Mouse (Mus musculus) embryonic fibroblast, embryonic 13.5 days (primary cell): ENCODE measurements around the gene Scnn1a. TPM values are rescaled to one million over a fixed set of nuclear protein-coding genes. Genes with fewer than 3 reads are reported as not detected.

Experiments
- H3K27ac ChIP-seq: 2 replicates; pipeline ENCODE4 v1.5.1; 2012; ENCODE audit warnings: low read length, control low read depth, inconsistent platforms; ENCODE audit not compliant: insufficient read depth
- H3K4me1 ChIP-seq: 2 replicates; pipeline ENCODE4 v1.6.1; 2011; ENCODE audit warnings: low read length; ENCODE audit not compliant: control insufficient read depth, insufficient read depth
- H3K4me3 ChIP-seq: 2 replicates; pipeline ENCODE4 v1.5.1; 2011; ENCODE audit warnings: mild to moderate bottlenecking, control low read depth, low read length; ENCODE audit not compliant: insufficient read depth
- CTCF ChIP-seq: IDR thresholded peaks from 2 replicates; pipeline ENCODE4 v1.5.1; 2011; ENCODE audit warnings: mild to moderate bottlenecking, control low read depth, low read length, moderate library complexity, borderline replicate concordance; ENCODE audit not compliant: insufficient read depth
- POLR2A ChIP-seq: IDR thresholded peaks from 2 replicates; pipeline ENCODE4 v1.6.1; 2011; ENCODE audit warnings: low read depth, mild to moderate bottlenecking, control low read depth, low read length, moderate library complexity
- polyA plus RNA-seq: library from polyadenylated mRNA; stranded (reverse); fragments of >200 nt; gene quantifications from 2 replicates; pipeline ENCODE4 v1.2.4, GENCODE M21; 2011; ENCODE audit warnings: low read depth; ENCODE audit not compliant: missing spikeins, insufficient read length

The Scnn1a gene
- polyA plus RNA-seq, 1 experiment = 0.70 TPM

- H3K4me1 ChIP-seq = no peaks in the 10 kb centered on the region
- TF ChIP-seq POLR2A (no peak), CTCF (no peak)
- no peak overlapping the region for H3K4me3 ChIP-seq
- no peak overlapping the region for H3K27ac ChIP-seq
Observed at GRCm38 (mm10) chr6:125340244-125340643, 19.8 kb downstream of the Scnn1a start.

- TF ChIP-seq CTCF (no peak), POLR2A (no peak)
- H3K4me1 ChIP-seq = no peaks in the 10 kb centered on the region
- H3K4me3 ChIP-seq = no peak overlapping the region
- no peak overlapping the region for H3K27ac ChIP-seq
Observed at GRCm38 (mm10) chr6:125342198-125342597, 21.7 kb downstream of the Scnn1a start.

- H3K27ac ChIP-seq = no peak overlapping the region
Observed at GRCm38 (mm10) chr6:125344084-125344483, 23.6 kb downstream of the Scnn1a start.

GRCm38 (mm10) chr6:125344866-125345265 is 24.4 kb downstream of the Scnn1a start:
- peaks cover 2% of the 10 kb centered on the region; the same call in 1 of the 2 replicates for H3K4me1 ChIP-seq
- no peak for TF ChIP-seq POLR2A
- no peak for TF ChIP-seq CTCF
- H3K4me3 ChIP-seq = no peak overlapping the region
- H3K27ac ChIP-seq = no peak overlapping the region

More at GRCm38 (mm10) chr6:125344084-125344483, 23.6 kb downstream of the Scnn1a start:
- TF ChIP-seq CTCF = no peak
- 0 out of 2 replicates have a peak, but pooled peaks have one; percentile 14 for TF ChIP-seq POLR2A
- Histone ChIP-seq H3K4me1 (peaks cover 2% of the 10 kb centered on the region; the same call in 1 of the 2 replicates), H3K4me3 (no peak overlapping the region)

GRCm38 (mm10) chr6:125345625-125346024 is 25.2 kb downstream of the Scnn1a start:
- peaks cover 2% of the 10 kb centered on the region; the same call in 1 of the 2 replicates for H3K4me1 ChIP-seq
- TF ChIP-seq CTCF (no peak), POLR2A (no peak)
- no peak overlapping the region for H3K27ac ChIP-seq
- no peak overlapping the region for H3K4me3 ChIP-seq

GRCm38 (mm10) chr6:125346029-125346428 is 25.6 kb downstream of the Scnn1a start:
- Histone ChIP-seq H3K4me1 (peaks cover 2% of the 10 kb centered on the region; the same call in 1 of the 2 replicates), H3K27ac (no peak overlapping the region), H3K4me3 (no peak overlapping the region)
- no peak for TF ChIP-seq CTCF
- TF ChIP-seq POLR2A = no peak

- Histone ChIP-seq H3K27ac (peak within 1 kb of the TSS; percentile 82), H3K4me3 (peak within 1 kb of the TSS; percentile 88), H3K4me1 (peaks cover 16% of the 10 kb centered on the region)
- TF ChIP-seq CTCF = no peak
- no peak for TF ChIP-seq POLR2A
Observed at GRCm38 (mm10) chr6:125348721-125349574, 28.5 kb downstream of the Scnn1a start, which contains the start of gene Tnfrsf1a. Tnfrsf1a (plus strand) TSS chr6:125349362.

- peak; percentile 81 for TF ChIP-seq POLR2A
- no peak for TF ChIP-seq CTCF
- H3K27ac ChIP-seq = peak overlapping the region; percentile 82
- H3K4me1 ChIP-seq = peaks cover 20% of the 10 kb centered on the region
Observed at GRCm38 (mm10) chr6:125349575-125350230, 29.2 kb downstream of the Scnn1a start.

GRCm38 (mm10) chr6:125350231-125350994 is 30.0 kb downstream of the Scnn1a start:
- Histone ChIP-seq H3K4me3 (peak overlapping the region; percentile 88), H3K27ac (peak overlapping the region; percentile 82), H3K4me1 (peaks cover 24% of the 10 kb centered on the region)
- TF ChIP-seq CTCF = no peak
- TF ChIP-seq POLR2A = peak; percentile 48

More at GRCm38 (mm10) chr6:125349575-125350230, 29.2 kb downstream of the Scnn1a start:
- peak overlapping the region; percentile 88 for H3K4me3 ChIP-seq
